Mouse (Mus musculus): Measurements from ENCODE around the gene Pnpla2.

GRCm38 (mm10) chr7:141431434-141432185 lies 23.4 kb upstream of the Pnpla2 start:
- no peak for TF ChIP-seq CTCF (IDR thresholded peaks at IDR 0.05; ENCODE audit: low read depth)
- TF ChIP-seq EP300 (IDR thresholded peaks at IDR 0.05; ENCODE audit: low read depth), result no peak

All from heart, postnatal 0 days (tissue).